Mouse (Mus musculus) bone marrow, adult 2 months (tissue): ENCODE data around the gene Vmn1r119.
"Not testable (repeated sequence)": the region's sequence is repeated elsewhere in the genome, so short reads cannot be mapped to it uniquely, and the experiment has no call there.

Experiments used
- CTCF ChIP-seq: fragments of 200-500 bp; IDR thresholded peaks from 2 replicates; pipeline ENCODE4 v1.5.1; 2011; ENCODE audit warnings: low read length, control low read depth; ENCODE audit not compliant: control insufficient read depth, insufficient read depth
- POLR2A ChIP-seq: fragments of 200-500 bp; IDR thresholded peaks from 2 replicates; pipeline ENCODE4 v1.6.1; 2011; ENCODE audit warnings: low read depth, mild to moderate bottlenecking, control low read depth, low read length, borderline replicate concordance; ENCODE audit not compliant: control insufficient read depth

GRCm38 (mm10) chr7:21012355-21012754 is at the start of gene Vmn1r119:
- not testable (repeated sequence) for TF ChIP-seq CTCF, POLR2A
